Mouse (Mus musculus) adrenal gland (tissue): Measurements from ENCODE around the gene Itsn1.

Source experiments
- intact Hi-C: fragments of 180-260 bp; cut with DNase I; formaldehyde crosslinking; loops from one replicate; pipeline ENCODE4 v1.15.1; 2025
- long read RNA-seq, 2 experiments: library from polyadenylated mRNA; unstranded; transcript quantifications; one replicate each; pipeline ENCODE4 v2.0.0; 2020; ENCODE audit warnings: borderline replicate concordance in 1 of 2; ENCODE audit not compliant: insufficient replicate concordance in 1 of 2

Gene Itsn1
- long read RNA-seq, experiment 1, full-length matches to known transcripts: 1 of 5 reads
- long read RNA-seq, experiment 1, partial matches to known transcripts: 2 of 5 reads
- long read RNA-seq, experiment 1, other reads (novel, unspliced or antisense): 2 of 5 reads
- long read RNA-seq, experiment 2, partial matches to known transcripts: 4 of 7 reads
- long read RNA-seq, experiment 2, other reads (novel, unspliced or antisense): 3 of 7 reads

DNA sequence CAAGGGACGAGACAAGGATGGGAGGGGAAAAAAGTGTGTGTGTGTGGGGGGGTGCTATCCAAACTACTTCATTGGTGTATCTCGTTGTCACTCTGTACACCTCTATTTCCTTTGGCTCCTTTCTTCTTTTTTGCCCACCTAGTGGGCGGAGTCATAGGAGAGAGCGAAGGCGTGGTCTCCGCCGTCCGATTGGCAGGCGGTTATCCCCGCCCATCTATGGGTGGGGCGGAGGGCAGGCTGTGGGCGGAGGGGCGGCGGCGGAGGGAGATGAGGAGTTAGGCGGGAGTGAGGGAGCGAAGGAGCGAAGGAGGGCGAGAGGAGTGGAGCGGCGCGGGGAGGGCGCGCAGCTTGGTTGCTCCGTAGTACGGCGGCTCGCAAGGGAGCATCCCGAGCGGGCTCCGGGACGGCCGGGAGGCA is at the start of gene Itsn1:
TSS of gene Itsn1 (plus strand) at position 216 of the 417 bp plus-strand sequence.
- intact Hi-C loops: loop anchor here (5.0 kb wide), 1 partner anchor 78 kb away; no protein-coding TSS in a partner anchor

DNA sequence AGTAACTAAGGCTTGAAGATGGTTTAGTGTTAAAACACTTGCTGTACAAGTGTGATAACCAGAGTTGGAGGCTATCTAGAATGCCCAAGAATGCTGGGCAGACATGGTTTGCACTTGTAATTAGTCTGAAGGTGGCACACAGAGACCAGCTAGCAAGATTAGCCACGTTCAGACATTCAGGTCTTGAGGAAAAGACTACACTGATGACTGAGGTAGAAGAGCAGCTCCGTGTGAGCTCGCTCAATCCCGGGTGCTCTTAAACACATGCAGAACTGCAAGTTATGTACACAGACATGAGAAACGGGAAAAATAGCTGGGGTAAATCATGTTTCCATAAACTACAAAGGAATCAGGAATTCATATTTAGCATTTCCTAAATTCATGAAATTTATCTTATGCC is 48.4 kb upstream of the Itsn1 start:
- intact Hi-C loops: no loop called here

DNA sequence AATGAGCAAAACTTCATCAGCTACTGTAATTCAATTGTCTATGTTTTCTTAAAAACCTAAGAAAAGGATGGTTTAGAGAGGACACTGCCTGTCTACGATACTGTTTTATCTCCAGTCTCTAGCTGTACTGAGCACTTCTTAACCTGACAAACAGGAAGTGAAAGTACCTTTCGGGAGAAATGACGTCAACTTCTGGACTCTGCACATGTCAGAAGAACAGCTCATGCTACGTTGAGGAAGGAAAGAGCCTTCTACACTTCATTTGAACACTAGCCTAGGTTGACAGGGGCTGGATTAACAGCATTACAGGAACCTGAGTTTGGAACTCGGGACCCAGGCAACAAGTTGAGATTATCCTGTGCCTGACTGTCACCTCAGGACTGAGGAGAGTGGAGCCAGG is 43.6 kb upstream of the Itsn1 start:
- intact Hi-C loops: no loop called here

DNA sequence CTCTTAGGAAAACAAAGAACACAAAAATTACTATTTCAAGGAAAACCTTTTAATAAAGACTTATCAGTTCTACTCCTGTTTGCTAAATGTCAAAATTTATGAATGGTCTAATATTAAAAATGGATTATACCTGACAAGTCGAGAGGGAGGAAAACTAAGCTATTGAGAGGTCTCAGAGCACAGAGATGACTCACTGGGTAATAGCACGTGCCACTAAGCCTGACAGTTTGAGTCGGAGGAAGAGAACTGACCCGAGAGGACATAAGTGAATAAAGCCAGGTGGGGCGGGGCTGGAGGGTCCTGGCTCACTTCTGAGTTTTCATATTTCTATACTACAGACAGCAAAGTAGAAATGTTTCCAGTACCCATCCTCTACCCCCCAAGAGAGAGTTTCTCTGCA is 42.7 kb upstream of the Itsn1 start:
- intact Hi-C loops: no loop called here

DNA sequence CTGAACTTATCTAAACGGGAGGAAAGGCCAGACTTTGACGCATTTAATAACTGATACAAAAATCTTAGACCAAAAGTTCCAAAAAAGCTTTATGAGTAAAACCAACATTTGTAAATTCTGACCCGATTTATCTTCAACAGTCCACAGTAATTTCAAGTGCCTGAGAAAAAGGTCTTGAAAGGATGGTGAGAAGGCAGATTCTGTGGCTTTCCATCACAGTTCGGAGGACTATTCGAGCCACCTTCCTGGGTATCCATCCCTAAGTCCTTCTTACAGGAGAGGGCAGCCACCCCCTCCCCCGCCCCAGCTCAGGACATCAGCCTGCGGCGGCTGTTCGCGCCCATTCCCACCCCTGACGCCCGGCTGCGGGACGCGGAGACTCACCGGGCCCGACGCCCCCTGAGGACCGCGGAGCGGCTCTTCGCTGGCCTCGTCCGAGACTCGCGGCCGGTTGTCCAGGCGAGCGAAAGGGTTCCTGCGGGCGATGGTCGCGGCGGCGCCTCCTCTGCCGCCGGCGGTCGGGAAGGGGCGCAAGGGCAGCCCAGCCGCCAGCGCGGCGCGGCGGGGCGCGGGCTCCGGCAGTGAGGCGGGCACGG is 41.0 kb upstream of the Itsn1 start:
- intact Hi-C loops: no loop called here

DNA sequence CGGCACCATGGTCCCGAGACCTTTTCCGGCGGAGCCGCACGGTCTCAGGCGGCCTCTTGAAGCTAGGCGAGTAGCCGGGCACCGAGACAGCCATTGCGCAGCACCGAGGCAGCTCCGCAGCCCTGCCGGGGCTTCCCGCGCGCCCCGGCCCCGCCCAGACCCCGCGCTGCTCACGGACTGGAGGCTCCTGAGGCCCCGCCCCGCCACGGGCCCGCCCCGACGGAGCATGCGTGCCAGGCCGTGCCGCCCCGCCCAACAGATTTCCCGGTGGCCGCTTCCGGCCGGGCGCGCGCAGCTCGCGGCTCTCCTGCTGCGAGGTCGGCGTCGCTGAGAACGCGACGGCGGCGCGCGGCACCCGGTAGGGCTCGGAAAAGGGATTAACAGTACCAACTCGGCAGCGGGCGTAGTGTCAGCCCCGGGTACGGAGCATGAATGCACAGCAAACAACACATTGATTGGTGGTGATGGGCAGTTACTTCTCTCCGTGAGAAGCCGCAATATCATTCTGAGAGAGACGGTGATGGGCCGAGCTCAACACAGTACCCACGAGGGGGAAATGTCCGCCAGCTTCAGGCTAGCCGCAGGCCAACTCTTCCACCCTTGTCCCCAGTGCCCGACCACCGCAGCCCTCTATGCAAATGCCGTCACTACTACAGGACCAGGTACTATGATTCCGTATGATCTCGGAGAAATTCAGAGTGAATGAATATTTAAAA is 40.3 kb upstream of the Itsn1 start, which contains the start of gene Donson:
TSS of gene Donson (minus strand) at position 152 of the 716 bp plus-strand sequence.
- intact Hi-C loops: no loop called here

DNA sequence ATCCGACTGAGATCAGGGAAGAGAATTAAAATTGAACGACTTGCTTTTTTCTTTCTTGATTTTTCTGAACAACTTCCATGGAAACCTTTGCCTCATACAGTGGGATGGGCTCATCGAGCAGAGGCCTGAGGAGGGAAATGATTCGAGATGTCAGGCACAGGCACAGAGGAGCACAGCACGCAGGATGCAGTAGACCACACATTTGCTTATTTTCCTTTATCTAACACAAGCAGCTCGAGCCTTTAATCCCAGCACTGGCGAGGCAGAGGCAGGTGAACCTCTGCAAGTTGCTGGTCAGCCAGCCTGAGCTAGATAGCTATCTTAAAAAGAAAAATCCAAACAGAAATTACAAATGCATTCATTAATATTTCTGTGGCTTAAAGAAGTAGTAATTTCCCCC is 39.3 kb upstream of the Itsn1 start:
- intact Hi-C loops: loop anchor here (10.0 kb wide), 1 partner anchor 195 kb away; no protein-coding TSS in a partner anchor

DNA sequence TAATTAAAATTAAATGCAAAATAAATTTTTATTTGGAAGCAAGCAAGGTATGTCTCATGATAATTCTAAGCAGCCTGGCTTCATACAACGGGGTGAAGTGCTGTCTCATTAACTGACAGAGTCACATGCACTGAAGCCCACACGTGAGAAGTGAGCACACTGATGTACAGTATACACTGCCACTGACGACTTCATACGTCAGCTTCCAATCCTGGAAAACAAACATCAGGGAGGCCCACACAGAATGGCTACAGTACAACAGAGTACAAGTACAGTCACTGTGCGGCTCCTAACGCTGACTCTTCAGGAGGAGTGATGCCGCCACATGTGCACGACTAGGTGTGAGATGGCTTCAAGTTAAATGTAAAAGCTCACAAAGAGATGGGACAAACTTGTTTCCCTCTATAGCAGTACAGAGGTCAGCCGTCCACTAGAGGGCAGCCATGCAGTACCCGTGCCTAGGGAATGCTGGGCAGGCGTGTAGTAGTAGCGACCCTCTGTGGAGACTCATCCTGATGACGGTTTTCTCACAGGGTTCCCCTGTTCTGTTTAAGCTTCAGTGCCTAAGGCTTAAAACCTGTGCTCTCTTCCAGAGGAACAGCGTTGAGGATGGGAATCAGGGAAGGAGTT is 34.5 kb upstream of the Itsn1 start:
- intact Hi-C loops: loop anchor here (5.0 to 10.0 kb wide), 2 partner anchors 190 to 223 kb away; no protein-coding TSS in a partner anchor

DNA sequence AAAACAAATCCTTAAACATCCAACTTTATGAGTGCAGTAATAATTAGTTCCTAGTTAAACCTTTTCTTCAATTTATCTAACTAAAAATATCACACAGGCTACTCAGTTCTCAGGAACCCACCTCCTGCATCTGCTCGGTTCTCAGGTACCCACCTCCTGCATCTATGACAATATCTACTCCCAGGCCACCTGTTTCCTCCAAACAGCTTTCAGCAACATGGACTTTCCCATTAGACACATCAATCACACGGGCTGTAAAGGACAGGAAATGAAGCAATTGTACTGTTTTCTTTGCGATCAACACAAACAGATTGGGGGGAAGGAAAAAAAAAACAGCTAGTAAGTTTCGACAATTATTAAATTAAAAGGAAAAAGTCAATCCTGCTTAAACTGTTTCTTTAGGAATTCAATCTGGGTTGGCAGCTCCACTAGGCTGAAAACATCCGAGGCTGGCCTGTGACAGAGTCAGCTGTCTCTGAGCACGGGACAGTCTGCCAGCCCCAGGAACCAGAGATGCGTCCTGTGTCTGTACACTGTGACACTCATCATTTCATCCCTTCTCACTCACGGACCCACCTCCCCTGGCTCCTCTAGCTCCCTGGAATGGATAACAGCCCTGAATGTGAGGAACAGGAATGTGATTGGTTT is 33.8 kb upstream of the Itsn1 start:
- intact Hi-C loops: loop anchor here (5.0 to 10.0 kb wide), 2 partner anchors 190 to 222 kb away; no protein-coding TSS in a partner anchor

DNA sequence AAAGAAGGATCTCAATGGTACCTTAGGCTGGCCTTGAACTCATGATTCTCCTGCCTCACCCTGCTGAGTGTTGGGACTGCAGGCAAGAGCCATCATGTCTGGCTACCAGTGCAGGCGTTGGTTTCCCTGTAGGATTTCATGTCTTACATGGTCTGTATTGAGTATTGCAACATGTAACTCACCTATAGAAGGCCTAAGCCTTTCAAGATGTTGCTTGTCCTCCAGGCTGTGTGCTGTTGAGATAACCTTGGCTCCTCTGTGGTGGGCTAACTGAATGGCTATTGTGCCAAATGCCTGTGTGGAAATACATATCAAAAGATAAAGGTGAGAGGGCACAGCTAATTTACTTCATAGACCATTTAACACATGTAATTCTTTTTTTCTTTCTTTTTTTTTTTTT is 30.1 kb upstream of the Itsn1 start:
- intact Hi-C loops: loop anchor here (5.0 to 10.0 kb wide), 2 partner anchors 186 to 218 kb away; no protein-coding TSS in a partner anchor

DNA sequence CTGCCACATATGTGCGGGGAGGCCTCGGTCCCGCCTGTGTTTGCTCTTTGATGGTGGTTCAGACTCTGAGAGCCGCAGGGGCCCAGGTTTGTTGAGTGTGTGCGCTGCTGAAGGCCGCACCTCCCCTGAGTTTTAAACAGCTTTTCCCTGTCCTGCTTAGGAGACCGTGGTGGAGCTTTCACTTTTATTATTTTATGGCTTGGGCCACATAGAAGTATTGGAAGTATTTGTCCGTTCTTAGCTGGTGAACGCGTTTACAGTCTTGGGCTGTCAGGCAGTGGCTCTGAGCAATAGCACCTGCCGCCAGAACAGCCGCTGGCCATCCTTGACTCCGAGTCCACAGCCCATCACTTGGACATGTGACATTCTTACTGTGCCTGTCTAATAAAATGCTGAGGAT is 27.2 kb upstream of the Itsn1 start:
- intact Hi-C loops: no loop called here

DNA sequence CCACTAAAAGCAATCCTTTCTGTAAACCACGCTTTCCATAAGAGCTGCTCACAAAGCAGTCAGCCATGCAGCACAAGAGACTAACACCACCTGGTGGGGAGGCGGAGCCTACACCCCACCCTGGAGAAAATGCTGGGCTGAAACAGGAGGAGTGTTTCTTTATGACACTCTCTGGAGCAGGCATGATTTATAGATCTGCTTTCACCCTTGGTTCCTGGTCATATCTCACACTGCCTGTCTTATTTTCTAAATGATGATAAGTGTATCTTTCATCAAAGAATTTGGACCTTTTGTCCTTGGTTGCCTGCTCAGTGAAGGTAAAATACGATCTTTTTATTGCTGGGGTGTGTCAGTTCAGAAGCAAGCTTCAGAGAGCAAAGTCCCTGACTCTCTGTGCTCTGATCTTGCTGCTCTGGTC is 26.3 kb upstream of the Itsn1 start:
- intact Hi-C loops: no loop called here

DNA sequence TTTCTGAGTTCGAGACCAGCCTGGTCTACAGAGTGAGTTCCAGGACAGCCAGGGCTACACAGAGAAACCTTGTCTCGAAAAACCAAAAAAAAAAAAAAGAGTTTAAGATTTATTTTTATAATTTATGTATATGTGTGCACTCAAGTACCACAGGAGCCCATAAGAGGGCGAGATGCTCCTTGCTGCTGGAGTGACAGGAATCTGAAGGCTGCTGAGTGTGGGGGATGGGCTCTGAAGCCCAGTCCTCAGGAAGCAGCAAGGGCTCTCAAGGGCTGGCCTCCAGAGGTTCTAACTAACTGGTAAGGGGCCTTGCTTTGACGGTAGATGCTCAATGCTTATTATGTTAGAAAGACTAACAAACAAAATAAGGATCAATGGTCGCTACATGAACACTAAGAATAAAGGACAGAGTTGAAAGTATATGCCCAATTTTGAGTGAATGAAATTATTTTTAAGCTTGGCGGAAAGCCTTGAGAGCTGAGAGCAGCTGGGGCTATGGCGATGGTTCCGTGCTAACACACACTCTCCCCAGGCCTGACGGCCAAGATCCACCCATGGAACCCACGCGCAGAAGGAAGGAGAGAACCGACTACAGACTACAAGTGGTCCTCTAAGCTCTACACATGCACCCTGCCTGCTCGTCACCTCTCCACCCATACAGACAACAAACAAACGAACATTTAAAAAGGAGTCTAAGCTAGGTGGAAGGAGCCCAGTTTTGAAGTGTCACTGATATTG is 24.3 kb upstream of the Itsn1 start:
- intact Hi-C loops: no loop called here

DNA sequence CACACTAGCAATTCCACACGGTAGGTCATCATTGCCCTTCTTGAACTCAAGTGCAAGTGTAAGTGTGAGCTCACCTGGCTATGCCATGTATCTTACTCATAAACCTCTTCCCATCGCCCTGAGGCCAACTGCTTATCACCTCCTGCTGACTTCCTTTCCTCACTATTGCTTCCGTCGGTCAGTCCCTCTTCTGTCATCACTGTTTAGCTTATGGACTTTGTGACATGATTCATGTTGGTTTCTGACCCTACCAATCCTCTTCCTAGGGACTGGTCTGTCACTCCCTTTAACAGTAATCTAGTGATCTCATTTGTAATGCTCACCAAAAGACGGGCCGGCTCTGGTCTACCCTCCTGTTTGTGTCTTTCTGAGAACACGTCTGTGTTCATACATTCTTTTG is 18.8 kb upstream of the Itsn1 start:
- intact Hi-C loops: no loop called here

DNA sequence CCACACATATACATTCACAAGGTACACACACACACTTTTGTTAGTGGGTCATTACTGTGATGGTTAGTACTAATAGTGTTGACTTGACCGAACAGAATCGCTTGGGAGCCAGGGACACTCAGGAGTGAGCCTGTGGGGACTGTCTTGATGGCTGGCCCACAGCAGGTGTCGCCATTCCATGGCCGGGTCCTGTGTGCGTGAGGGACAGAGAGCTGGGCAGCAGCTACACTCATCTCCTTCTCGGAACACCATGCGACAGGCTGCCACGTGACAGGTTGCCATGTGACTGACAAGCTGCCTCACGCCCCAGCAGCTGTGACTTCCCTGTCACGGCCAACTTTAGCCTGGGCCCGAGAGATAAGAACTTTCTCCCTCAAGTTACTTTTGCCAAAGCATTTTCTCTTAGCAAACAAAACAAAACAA is 12.1 kb upstream of the Itsn1 start:
- intact Hi-C loops: no loop called here

DNA sequence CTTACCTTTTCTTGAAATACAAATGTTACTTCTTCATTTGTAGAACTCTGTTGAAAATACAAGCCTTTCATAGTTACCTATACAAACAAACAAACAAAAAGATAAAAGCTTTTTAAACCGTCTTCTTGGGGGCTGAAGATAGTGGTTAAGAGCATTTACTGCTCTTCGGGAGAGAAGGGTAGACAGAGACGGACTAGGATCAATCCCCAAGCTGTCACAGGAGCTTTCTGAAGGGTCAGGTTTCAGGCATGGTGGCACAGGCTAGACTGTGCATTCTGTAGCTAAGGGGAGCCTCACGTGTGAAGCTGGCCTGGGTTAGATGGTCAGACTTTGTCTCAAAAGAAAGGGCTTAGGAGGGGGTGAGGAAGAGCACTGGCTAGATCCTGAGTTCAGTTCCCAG is 11.7 kb upstream of the Itsn1 start:
- intact Hi-C loops: no loop called here

DNA sequence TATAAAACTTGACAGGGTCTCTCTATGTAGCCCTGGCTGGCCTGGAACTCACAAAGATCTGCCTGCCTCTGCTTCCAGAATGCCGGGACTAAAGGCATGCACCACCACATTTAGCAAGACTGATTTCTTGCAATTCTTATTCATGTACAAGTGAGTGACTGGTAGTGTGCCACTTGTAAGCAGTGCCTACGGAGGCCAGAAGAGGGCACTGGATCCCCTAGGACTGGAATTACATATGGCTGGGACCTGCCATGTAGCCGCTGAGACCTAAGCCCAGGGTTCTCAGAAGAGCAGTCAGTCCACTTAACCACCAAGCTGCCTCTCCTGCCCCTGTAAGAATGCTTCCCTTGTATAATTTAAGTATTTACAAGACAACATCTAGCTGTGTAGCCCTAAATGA is 4.8 kb upstream of the Itsn1 start:
- intact Hi-C loops: loop anchor here (2.0 to 5.0 kb wide), 2 partner anchors 161 to 193 kb away; no protein-coding TSS in a partner anchor

DNA sequence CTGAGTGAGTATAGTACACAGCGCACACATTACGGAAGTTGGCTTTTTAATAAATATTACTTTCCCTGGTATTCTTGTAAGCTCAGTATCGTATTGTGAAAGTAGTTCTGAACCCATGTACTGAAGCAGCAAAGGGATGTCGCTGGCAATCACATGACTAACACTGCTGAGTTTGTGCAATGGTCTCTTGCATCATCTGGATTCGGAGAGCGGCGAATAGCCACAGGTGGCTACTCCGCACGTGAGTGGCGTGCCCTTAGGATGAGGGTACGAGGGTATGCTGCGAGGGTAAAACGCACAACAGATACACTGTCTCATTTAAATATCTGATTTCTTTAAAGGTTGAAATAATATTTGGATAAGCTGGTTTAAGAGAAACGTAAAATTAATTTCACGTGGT is 1.6 kb upstream of the Itsn1 start:
- intact Hi-C loops: loop anchor here (5.0 kb wide), 1 partner anchor 80 kb away; no protein-coding TSS in a partner anchor

DNA sequence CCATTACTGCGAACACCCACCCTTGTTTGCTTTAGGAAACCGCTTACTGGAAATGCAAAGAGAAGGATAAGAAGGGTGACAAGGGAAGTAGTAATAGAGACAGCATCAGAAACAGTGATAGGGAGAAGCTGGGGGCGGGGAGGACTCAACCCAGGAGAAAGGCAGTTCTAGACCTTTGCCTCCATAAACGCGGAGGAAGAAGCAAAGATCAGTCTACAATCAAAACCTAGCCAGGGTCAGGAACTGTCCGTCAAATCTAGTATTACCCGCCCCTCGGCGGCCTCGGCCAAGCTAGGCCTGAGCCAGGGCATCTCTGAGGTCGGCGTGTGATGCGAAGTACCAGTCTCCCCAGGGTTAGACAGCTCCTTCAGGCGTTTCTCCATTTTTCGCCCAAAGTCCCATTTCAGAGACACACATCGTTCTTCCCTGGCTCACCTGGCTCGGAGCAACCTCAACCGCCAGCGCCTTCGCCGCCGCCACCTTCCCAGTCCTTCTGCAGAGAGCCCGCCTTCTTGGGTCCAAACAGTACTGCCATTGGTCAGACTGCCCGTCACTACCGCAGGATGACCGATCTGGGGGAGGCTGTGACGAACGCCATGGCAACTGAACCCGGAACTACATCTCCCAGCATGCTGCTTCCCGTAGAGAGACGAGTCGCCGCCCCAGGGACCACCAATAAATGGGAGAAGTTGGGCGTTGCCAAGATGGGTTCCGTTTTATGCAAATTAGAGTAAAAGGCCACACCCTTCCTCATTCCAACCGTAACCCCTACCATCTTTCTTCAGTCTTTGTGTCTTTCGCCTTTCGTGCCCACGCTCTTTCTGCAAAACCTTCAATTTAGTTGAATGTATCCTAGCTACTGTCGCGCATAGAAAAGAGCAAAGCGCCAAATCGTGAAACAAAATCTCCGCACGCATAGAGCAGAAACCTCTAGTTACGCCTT is 687 bp upstream of the Itsn1 start, which contains the start of gene Cryzl1:
TSS of gene Cryzl1 (minus strand) at position 853 of the 943 bp plus-strand sequence.
- intact Hi-C loops: loop anchor here (5.0 kb wide), 1 partner anchor 79 kb away; no protein-coding TSS in a partner anchor
